Mouse (Mus musculus): Measurements from ENCODE around the gene Baz1b.

The Baz1b gene

GRCm38 (mm10) chr5:135186621-135187348 lies at the start of gene Baz1b:
TSS of gene Baz1b (plus strand) at chr5:135187264.
- in situ Hi-C loops (cut with MboI; ENCODE audit: unreplicated experiment in 2 of 2): loop anchor here in 1 of 2 experiments (5.0 kb wide), 1 partner anchor 174 kb away; no protein-coding TSS in a partner anchor

GRCm38 (mm10) chr5:135139881-135140280 lies 47.2 kb upstream of the Baz1b start:
- in situ Hi-C loops (cut with MboI; ENCODE audit: unreplicated experiment in 2 of 2): no loop called here

- in situ Hi-C loops (cut with MboI; ENCODE audit: unreplicated experiment in 2 of 2): no loop called here
These were observed 42.6 kb upstream of the Baz1b start for GRCm38 (mm10) chr5:135144469-135144868.

- in situ Hi-C loops (cut with MboI; ENCODE audit: unreplicated experiment in 2 of 2): no loop called here
These were observed 41.5 kb upstream of the Baz1b start for GRCm38 (mm10) chr5:135145532-135145931.

GRCm38 (mm10) chr5:135145955-135146354 lies 41.1 kb upstream of the Baz1b start:
- in situ Hi-C loops (cut with MboI; ENCODE audit: unreplicated experiment in 2 of 2): no loop called here

GRCm38 (mm10) chr5:135148715-135149052 lies 38.4 kb upstream of the Baz1b start:
- in situ Hi-C loops (cut with MboI; ENCODE audit: unreplicated experiment in 2 of 2): no loop called here

GRCm38 (mm10) chr5:135149053-135149819 lies 37.8 kb upstream of the Baz1b start, which contains the start of gene Tbl2:
TSS of gene Tbl2 (plus strand) at chr5:135149657.
- in situ Hi-C loops (cut with MboI; ENCODE audit: unreplicated experiment in 2 of 2): no loop called here

GRCm38 (mm10) chr5:135149820-135150178 lies 37.3 kb upstream of the Baz1b start:
- in situ Hi-C loops (cut with MboI; ENCODE audit: unreplicated experiment in 2 of 2): no loop called here

GRCm38 (mm10) chr5:135156496-135156895 lies 30.6 kb upstream of the Baz1b start:
- in situ Hi-C loops (cut with MboI; ENCODE audit: unreplicated experiment in 2 of 2): no loop called here

- in situ Hi-C loops (cut with MboI; ENCODE audit: unreplicated experiment in 2 of 2): no loop called here
These were observed 25.8 kb upstream of the Baz1b start for GRCm38 (mm10) chr5:135161221-135161620.

GRCm38 (mm10) chr5:135161650-135162049 lies 25.4 kb upstream of the Baz1b start:
- in situ Hi-C loops (cut with MboI; ENCODE audit: unreplicated experiment in 2 of 2): no loop called here

- in situ Hi-C loops (cut with MboI; ENCODE audit: unreplicated experiment in 2 of 2): no loop called here
These were observed 24.7 kb upstream of the Baz1b start for GRCm38 (mm10) chr5:135162361-135162760.

- in situ Hi-C loops (cut with MboI; ENCODE audit: unreplicated experiment in 2 of 2): no loop called here
These were observed 24.2 kb upstream of the Baz1b start for GRCm38 (mm10) chr5:135162821-135163220.

- in situ Hi-C loops (cut with MboI; ENCODE audit: unreplicated experiment in 2 of 2): no loop called here
These were observed 20.2 kb upstream of the Baz1b start for GRCm38 (mm10) chr5:135166909-135167308.

GRCm38 (mm10) chr5:135167469-135167868 lies 19.6 kb upstream of the Baz1b start:
- in situ Hi-C loops (cut with MboI; ENCODE audit: unreplicated experiment in 2 of 2): no loop called here

GRCm38 (mm10) chr5:135168063-135169062 lies 18.7 kb upstream of the Baz1b start, which contains the start of gene Bcl7b:
TSS of gene Bcl7b (plus strand) at chr5:135168283.
- in situ Hi-C loops (cut with MboI; ENCODE audit: unreplicated experiment in 2 of 2): no loop called here

- in situ Hi-C loops (cut with MboI; ENCODE audit: unreplicated experiment in 2 of 2): no loop called here
These were observed 17.6 kb upstream of the Baz1b start for GRCm38 (mm10) chr5:135169479-135169878.

GRCm38 (mm10) chr5:135171688-135172220 lies 15.3 kb upstream of the Baz1b start:
- in situ Hi-C loops (cut with MboI; ENCODE audit: unreplicated experiment in 2 of 2): no loop called here

- in situ Hi-C loops (cut with MboI; ENCODE audit: unreplicated experiment in 2 of 2): no loop called here
These were observed 14.1 kb upstream of the Baz1b start for GRCm38 (mm10) chr5:135172986-135173385.

GRCm38 (mm10) chr5:135175086-135175485 lies 12.0 kb upstream of the Baz1b start:
- in situ Hi-C loops (cut with MboI; ENCODE audit: unreplicated experiment in 2 of 2): no loop called here

All from v-Abl transformed pro-B cells (cell line).